Mouse (Mus musculus) thymus, adult 18-20 months (tissue): ENCODE measurements around the gene Tnmd.

Source experiments
- DNase-seq, 2 experiments: peaks; one replicate each; pipeline ENCODE4 v3.0.0; 2022; ENCODE audit warnings: mixed read lengths in 2 of 2

Tnmd gene

GRCm38 (mm10) chrX:133850680-133851079, at the start of gene Tnmd:
Tnmd (plus strand) TSS chrX:133850980.
- DNase-seq, result no peak

- DNase-seq, result no peak
These were observed 2.9 kb downstream of the Tnmd start for GRCm38 (mm10) chrX:133853637-133854036.

- no peak for DNase-seq
These were observed 19.0 kb downstream of the Tnmd start for GRCm38 (mm10) chrX:133869743-133870142.

- no peak for DNase-seq
These were observed 36.5 kb downstream of the Tnmd start for GRCm38 (mm10) chrX:133887308-133887707.

GRCm38 (mm10) chrX:133888111-133888510, 37.3 kb downstream of the Tnmd start:
- no peak for DNase-seq

GRCm38 (mm10) chrX:133898014-133898542, 47.3 kb downstream of the Tnmd start, which contains the start of gene Tspan6:
Tspan6 (minus strand) TSS chrX:133898429.
- peak; percentile 61 to 73 for DNase-seq

GRCm38 (mm10) chrX:133908261-133908660, 57.5 kb downstream of the Tnmd start, which contains the start of gene Srpx2:
Srpx2 (plus strand) TSS chrX:133908426.
- DNase-seq, result no peak

GRCm38 (mm10) chrX:133911397-133912103, 60.8 kb downstream of the Tnmd start:
- no peak for DNase-seq

GRCm38 (mm10) chrX:133913006-133913405, 62.2 kb downstream of the Tnmd start:
- no peak for DNase-seq

- DNase-seq, result no peak
These were observed 63.4 kb downstream of the Tnmd start for GRCm38 (mm10) chrX:133914219-133914618.
